Mouse (Mus musculus): ENCODE data around the gene Tada2a. TPM values are rescaled to one million over a fixed set of nuclear protein-coding genes. Genes with fewer than 3 reads are reported as not detected.

Tada2a gene
- polyA plus RNA-seq, 1 experiment from 2014 or later, result 30.6 TPM

GRCm38 (mm10) chr11:84073816-84074764, 55.3 kb downstream of the Tada2a start:
- no peaks in the 10 kb centered on the region for H3K4me1 ChIP-seq (replicated peaks; ENCODE audit: control insufficient read depth, insufficient read depth, low read length)
- H3K9ac ChIP-seq (ENCODE audit: low read depth, low read length), result no peak overlapping the region
- DNase-seq (ENCODE audit: low spot score), result no peak
- ATAC-seq (replicated peaks; ENCODE audit: low FRiP score), result no peak
- peaks cover 5% of the 10 kb centered on the region for H3K36me3 ChIP-seq (ENCODE audit: control insufficient read depth, insufficient read depth, low read length)
- H3K9me3 ChIP-seq (ENCODE audit: control insufficient read depth, low read length), result no peaks in the 10 kb centered on the region
- H3K4me2 ChIP-seq, result no peak overlapping the region
- no peak overlapping the region for H3K27ac ChIP-seq (ENCODE audit: low read depth, low read length)
- H3K27me3 ChIP-seq (replicated peaks; ENCODE audit: control insufficient read depth, insufficient read depth, low read length), result peaks cover 6% of the 10 kb centered on the region
- H3K4me3 ChIP-seq (ENCODE audit: low read depth, low read length), result no peak overlapping the region
- 79% methylated on average over 7 of the region's 7 CpGs for WGBS

DNA sequence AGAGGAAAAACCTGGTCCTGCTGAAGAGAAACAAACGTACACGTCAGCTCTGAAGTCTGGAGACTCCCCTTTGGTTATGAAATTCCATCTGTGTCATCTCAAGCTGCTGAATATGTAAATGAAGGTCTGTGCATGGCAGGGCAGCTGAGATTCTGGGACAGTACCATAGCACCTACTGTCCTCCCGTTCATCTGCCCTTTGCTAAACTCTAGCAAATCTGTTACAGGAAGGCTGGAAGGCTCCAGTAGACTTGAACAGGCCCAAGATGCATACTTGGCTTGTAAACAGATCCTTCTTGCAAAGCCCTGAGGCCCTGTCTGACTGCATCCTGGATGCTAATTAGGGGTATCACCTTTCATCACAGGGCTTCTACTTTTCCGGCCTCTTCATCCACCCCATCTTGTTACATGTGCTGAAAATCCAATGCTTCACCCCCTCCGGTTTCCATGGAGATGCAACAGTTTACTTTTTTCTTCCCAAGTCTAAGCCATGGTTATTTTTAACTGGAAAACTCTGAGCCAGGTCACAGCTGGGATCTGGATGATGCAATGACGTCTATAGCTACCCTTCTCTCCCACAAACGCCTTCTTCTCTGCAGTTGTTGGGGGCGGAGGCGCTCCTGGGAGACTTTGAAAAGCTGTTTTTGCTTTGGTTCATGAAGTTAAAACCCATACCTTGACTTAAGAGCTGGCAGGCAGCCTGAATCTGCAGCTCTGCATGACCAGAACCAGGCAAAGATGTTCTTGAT, 56.3 kb downstream of the Tada2a start:
- H3K27ac ChIP-seq (ENCODE audit: low read depth, low read length), result no peak overlapping the region
- H3K4me3 ChIP-seq (ENCODE audit: low read depth, low read length), result no peak overlapping the region
- no peak overlapping the region for H3K9ac ChIP-seq (ENCODE audit: low read depth, low read length)
- ATAC-seq (replicated peaks; ENCODE audit: low FRiP score) (no peak), DNase-seq (ENCODE audit: low spot score) (no peak)
- no peak overlapping the region for H3K4me2 ChIP-seq
- H3K27me3 ChIP-seq (replicated peaks; ENCODE audit: control insufficient read depth, insufficient read depth, low read length), result peaks cover 16% of the 10 kb centered on the region
- no peaks in the 10 kb centered on the region for H3K36me3 ChIP-seq (ENCODE audit: control insufficient read depth, insufficient read depth, low read length)
- H3K9me3 ChIP-seq (ENCODE audit: control insufficient read depth, low read length), result no peaks in the 10 kb centered on the region
- WGBS, result 53% methylated on average over 9 of the region's 9 CpGs
- H3K4me1 ChIP-seq (replicated peaks; ENCODE audit: control insufficient read depth, insufficient read depth, low read length), result no peaks in the 10 kb centered on the region

DNA sequence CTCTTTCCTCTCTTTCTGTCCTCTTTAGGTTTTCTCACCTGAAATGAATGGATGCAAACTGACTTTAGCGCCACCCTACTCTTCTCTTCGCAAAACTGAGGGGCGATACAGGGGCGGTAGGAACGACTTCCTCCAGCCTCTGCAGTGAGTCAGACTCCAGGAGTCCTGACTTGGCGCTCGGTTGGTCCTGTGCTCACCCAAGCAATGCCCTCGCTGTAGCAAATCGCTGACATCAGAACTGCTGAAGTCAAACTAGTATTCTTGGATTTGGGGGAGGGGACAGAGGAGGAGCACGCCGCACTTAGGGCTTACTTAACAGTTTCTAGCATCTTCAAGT, 60.4 kb downstream of the Tada2a start, which contains the start of gene Dusp14:
Dusp14 (minus strand) TSS at position 228 of the 337 bp plus-strand sequence.
- WGBS, result 8% methylated on average over 11 of the region's 11 CpGs
- peaks cover 5% of the 10 kb centered on the region; the same call in 1 of the 2 replicates for H3K4me1 ChIP-seq (replicated peaks; ENCODE audit: control insufficient read depth, insufficient read depth, low read length)
- peak within 1 kb of the TSS; percentile 47 for H3K9ac ChIP-seq (ENCODE audit: low read depth, low read length)
- H3K9me3 ChIP-seq (ENCODE audit: control insufficient read depth, low read length), result no peaks in the 10 kb centered on the region
- H3K4me2 ChIP-seq, result peak within 1 kb of the TSS; percentile 80
- H3K36me3 ChIP-seq (ENCODE audit: control insufficient read depth, insufficient read depth, low read length), result no peaks in the 10 kb centered on the region
- DNase-seq (ENCODE audit: low spot score), result no peak
- peaks cover 45% of the 10 kb centered on the region for H3K27me3 ChIP-seq (replicated peaks; ENCODE audit: control insufficient read depth, insufficient read depth, low read length)
- H3K27ac ChIP-seq (ENCODE audit: low read depth, low read length), result no peak within 1 kb of the TSS
- peak within 1 kb of the TSS; percentile 65 for H3K4me3 ChIP-seq (ENCODE audit: low read depth, low read length)
- no peak for ATAC-seq (replicated peaks; ENCODE audit: low FRiP score)

DNA sequence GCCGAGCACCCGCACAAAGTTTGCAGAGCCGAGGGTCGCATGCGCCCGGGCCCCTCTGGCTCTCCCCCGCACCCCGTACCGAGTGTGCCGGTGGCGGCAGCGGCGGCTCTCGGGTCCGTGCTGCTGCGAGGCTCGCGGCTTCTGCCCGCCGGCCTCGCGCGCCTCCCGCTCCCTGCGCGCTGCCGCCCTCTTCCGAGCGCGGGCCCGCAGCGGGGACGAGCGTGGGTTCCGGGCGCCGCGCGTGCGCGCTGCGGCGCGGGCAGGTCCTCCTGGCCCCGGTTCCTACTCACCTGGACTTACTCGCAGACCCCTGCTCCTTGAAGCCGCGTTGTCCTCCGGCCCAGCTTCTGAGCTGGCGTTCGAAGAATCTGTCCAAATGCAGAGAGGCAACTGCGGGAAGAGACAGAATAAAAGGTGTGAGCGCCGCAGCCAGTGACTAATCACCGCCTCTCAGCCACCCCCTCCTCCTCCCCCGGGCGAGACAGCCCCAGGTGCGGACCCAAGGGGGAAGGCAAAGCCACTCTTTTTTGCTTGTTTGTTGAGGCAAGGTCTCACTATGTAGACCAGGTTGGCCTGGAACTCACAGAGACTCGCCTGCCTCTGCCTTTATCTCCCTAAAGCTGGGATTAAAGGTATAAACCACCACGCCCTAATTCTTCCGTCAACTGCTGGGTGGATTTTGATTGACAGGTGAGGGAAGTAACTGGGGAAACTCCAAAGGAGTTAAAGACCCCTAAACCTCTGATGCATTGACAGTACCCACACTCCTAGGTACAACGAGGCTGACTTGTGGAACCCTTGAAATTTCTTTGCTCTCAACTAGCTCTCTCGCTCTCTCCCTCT, 61.0 kb downstream of the Tada2a start:
- no peaks in the 10 kb centered on the region for H3K9me3 ChIP-seq (ENCODE audit: control insufficient read depth, low read length)
- peak; percentile 51 for ATAC-seq (replicated peaks; ENCODE audit: low FRiP score)
- H3K4me1 ChIP-seq (replicated peaks; ENCODE audit: control insufficient read depth, insufficient read depth, low read length), result peaks cover 5% of the 10 kb centered on the region; the same call in 1 of the 2 replicates
- peak overlapping the region; percentile 80 for H3K4me2 ChIP-seq
- H3K4me3 ChIP-seq (ENCODE audit: low read depth, low read length), result peak overlapping the region; percentile 65
- H3K27me3 ChIP-seq (replicated peaks; ENCODE audit: control insufficient read depth, insufficient read depth, low read length), result peaks cover 45% of the 10 kb centered on the region
- peak overlapping the region; percentile 47 for H3K9ac ChIP-seq (ENCODE audit: low read depth, low read length)
- 2% methylated on average over 62 of the region's 63 CpGs for WGBS
- H3K36me3 ChIP-seq (ENCODE audit: control insufficient read depth, insufficient read depth, low read length), result no peaks in the 10 kb centered on the region
- no peak overlapping the region for H3K27ac ChIP-seq (ENCODE audit: low read depth, low read length)
- DNase-seq (ENCODE audit: low spot score), result peak; percentile 65

GRCm38 (mm10) chr11:84067720-84068190, 61.6 kb downstream of the Tada2a start:
- Histone ChIP-seq H3K27me3 (replicated peaks; ENCODE audit: control insufficient read depth, insufficient read depth, low read length) (peaks cover 45% of the 10 kb centered on the region), H3K36me3 (ENCODE audit: control insufficient read depth, insufficient read depth, low read length) (no peaks in the 10 kb centered on the region), H3K4me2 (peak overlapping the region; percentile 80), H3K4me1 (replicated peaks; ENCODE audit: control insufficient read depth, insufficient read depth, low read length) (peaks cover 5% of the 10 kb centered on the region; the same call in 1 of the 2 replicates), H3K4me3 (ENCODE audit: low read depth, low read length) (peak overlapping the region; percentile 65), H3K9me3 (ENCODE audit: control insufficient read depth, low read length) (no peaks in the 10 kb centered on the region), H3K9ac (ENCODE audit: low read depth, low read length) (peak overlapping the region; percentile 47), H3K27ac (ENCODE audit: low read depth, low read length) (no peak overlapping the region)
- ATAC-seq (replicated peaks; ENCODE audit: low FRiP score), result no peak; the same call in 1 of the 2 replicates
- WGBS, result 7% methylated on average over 20 of the region's 21 CpGs
- no peak for DNase-seq (ENCODE audit: low spot score)

GRCm38 (mm10) chr11:84066927-84067645, 62.3 kb downstream of the Tada2a start:
- Histone ChIP-seq H3K9ac (ENCODE audit: low read depth, low read length) (no peak overlapping the region; the same call in 1 of the 2 replicates), H3K36me3 (ENCODE audit: control insufficient read depth, insufficient read depth, low read length) (no peaks in the 10 kb centered on the region), H3K4me2 (peak overlapping the region; percentile 80), H3K27me3 (replicated peaks; ENCODE audit: control insufficient read depth, insufficient read depth, low read length) (peaks cover 45% of the 10 kb centered on the region), H3K4me1 (replicated peaks; ENCODE audit: control insufficient read depth, insufficient read depth, low read length) (peaks cover 5% of the 10 kb centered on the region; the same call in 1 of the 2 replicates), H3K27ac (ENCODE audit: low read depth, low read length) (no peak overlapping the region), H3K4me3 (ENCODE audit: low read depth, low read length) (no peak overlapping the region; the same call in 1 of the 2 replicates), H3K9me3 (ENCODE audit: control insufficient read depth, low read length) (no peaks in the 10 kb centered on the region)
- no peak for ATAC-seq (replicated peaks; ENCODE audit: low FRiP score)
- WGBS, result 15% methylated on average over 18 of the region's 18 CpGs
- no peak for DNase-seq (ENCODE audit: low spot score)

DNA sequence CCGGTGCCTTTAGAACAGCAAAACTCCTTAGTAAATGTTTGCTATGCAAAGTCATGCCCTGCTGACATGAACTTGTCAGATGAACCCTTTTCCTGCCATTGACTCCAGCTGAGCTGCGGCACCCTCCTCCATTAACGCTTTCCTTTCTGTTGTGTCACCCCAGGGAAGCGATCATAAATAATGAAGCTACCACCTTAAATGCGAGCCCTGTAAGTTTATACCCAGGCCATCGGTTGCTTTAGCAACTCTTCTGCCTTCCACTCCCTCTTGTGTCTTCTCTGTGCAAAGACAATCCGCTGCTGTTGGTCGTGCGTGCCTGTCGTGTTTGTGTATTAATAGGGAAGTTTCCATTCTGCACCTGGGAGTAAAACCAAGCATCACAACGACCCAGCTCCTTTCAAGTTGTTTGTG, 63.3 kb downstream of the Tada2a start:
- Histone ChIP-seq H3K9ac (ENCODE audit: low read depth, low read length) (no peak overlapping the region), H3K4me1 (replicated peaks; ENCODE audit: control insufficient read depth, insufficient read depth, low read length) (peaks cover 5% of the 10 kb centered on the region; the same call in 1 of the 2 replicates), H3K27ac (ENCODE audit: low read depth, low read length) (no peak overlapping the region), H3K9me3 (ENCODE audit: control insufficient read depth, low read length) (no peaks in the 10 kb centered on the region), H3K27me3 (replicated peaks; ENCODE audit: control insufficient read depth, insufficient read depth, low read length) (peaks cover 45% of the 10 kb centered on the region), H3K36me3 (ENCODE audit: control insufficient read depth, insufficient read depth, low read length) (no peaks in the 10 kb centered on the region), H3K4me2 (0 out of 2 replicates have a peak overlapping the region, but pooled peaks have one; percentile 9), H3K4me3 (ENCODE audit: low read depth, low read length) (no peak overlapping the region)
- ATAC-seq (replicated peaks; ENCODE audit: low FRiP score), result no peak
- WGBS, result 9% methylated on average over 11 of the region's 11 CpGs
- DNase-seq (ENCODE audit: low spot score), result no peak

Measured in liver, embryonic 11.5 days (tissue).